Mouse (Mus musculus): ENCODE measurements around the gene Rtbdn.

GRCm38 (mm10) chr8:84901752-84902151 is 45.0 kb upstream of the Rtbdn start, which contains the start of gene Klf1:
- no peak for TF ChIP-seq CTCF (IDR thresholded peaks at IDR 0.05; ENCODE audit: borderline replicate concordance, control insufficient read depth, extremely low read depth, insufficient read depth, low read length, poor library complexity)
- TF ChIP-seq POLR2A (IDR thresholded peaks at IDR 0.05; ENCODE audit: control insufficient read depth, extremely low read depth, insufficient read depth, low read length, poor library complexity) = no peak

Measured in thymus, adult 2 months (tissue).